Mouse (Mus musculus) cerebellum, postnatal 4 days (tissue): Measurements from ENCODE around the gene Zdhhc22.

ENCODE experiments used
- DNase-seq, 2 experiments: peaks; one replicate each; pipeline ENCODE4 v3.0.0; 2022; ENCODE audit warnings: low spot score in 2 of 2, mixed read lengths in 1 of 2

Zdhhc22 gene

GRCm38 (mm10) chr12:86936587-86937343 lies 53.5 kb downstream of the Zdhhc22 start:
- no peak for DNase-seq

DNA sequence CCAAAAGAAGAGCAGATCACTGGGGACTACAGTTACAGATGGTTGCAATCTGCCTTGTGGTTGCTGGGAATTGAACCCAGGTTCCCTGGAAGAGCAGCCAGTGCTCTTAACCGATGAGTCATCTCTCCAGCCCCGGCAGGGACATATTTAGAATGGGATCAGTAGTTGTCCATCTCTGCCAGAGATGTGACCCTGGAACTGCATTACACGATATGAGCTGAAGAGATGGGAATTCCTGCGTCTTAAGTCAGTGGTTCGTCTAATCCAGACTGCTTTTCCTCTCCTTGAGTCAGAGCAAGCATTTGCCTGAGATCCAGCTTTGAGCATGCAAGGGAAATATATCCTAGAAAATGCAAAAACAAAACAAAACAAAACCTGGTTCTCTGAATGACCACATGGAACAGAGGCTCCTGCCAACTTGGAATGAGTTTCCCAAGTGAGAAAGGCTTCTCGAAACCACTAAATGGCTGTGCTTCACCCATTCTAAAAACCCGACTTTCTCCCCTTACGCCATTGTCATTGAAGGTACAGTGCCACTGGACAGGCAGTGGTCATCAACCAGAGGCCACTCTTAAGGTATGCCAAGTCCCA lies 54.4 kb downstream of the Zdhhc22 start:
- no peak for DNase-seq

DNA sequence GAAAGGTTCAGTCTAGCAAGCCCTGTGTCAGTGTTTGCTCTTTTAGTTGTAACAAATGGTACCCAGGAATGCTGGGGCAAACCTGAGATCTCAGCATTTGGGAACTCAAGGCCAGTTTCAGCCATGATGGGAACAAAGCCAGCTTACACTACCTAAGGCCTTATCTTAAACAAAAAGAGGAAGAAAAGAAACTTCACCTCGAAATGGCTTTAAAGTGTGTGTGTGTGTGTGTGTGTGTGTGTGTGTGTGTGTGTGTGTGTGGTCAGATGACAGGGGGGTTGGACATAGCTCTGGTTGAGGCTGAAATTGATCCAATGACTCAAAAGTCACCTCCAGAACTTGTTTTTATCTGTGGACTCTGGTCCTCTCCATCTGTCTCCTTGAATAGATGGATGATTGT lies 55.5 kb downstream of the Zdhhc22 start:
- DNase-seq, result no peak

DNA sequence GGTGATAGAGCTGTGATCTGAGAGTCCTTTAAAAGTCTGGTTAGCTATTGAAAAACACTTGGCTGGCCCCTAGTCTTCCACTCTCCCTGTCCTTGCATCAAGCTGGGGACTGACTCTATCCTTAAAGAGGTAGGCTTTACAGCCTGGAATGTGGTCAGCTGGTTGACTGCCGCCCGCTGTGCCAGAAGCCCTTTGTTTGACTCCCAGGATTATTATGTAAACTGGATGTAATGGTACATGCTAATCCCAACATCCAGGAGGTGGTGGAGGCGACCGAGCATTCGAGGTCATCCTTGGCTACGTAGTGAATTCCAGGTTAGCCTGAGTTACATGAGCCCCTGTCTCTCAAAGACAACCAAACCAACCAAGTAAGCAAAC lies 57.7 kb downstream of the Zdhhc22 start:
- no peak for DNase-seq

GRCm38 (mm10) chr12:86931919-86932574 lies 58.2 kb downstream of the Zdhhc22 start:
- no peak for DNase-seq

- no peak for DNase-seq
Observed at GRCm38 (mm10) chr12:86930934-86931729, 59.1 kb downstream of the Zdhhc22 start.
